Mouse (Mus musculus): Measurements from ENCODE around the gene Prss22. TPM values are rescaled to one million over a fixed set of nuclear protein-coding genes. Genes with fewer than 3 reads are reported as not detected.
"Not testable (repeated sequence)": the region's sequence is repeated elsewhere in the genome, so short reads cannot be mapped to it uniquely, and the experiment has no call there.

Prss22 gene
- polyA plus RNA-seq, 1 experiment, result 0.23 TPM

GRCm38 (mm10) chr17:23949068-23949467 lies 48.8 kb downstream of the Prss22 start:
- H3K27me3 ChIP-seq (replicated peaks; ENCODE audit: control insufficient read depth, insufficient read depth, low read length), result no peaks in the 10 kb centered on the region
- H3K36me3 ChIP-seq (ENCODE audit: control insufficient read depth, insufficient read depth, low read length), result no peaks in the 10 kb centered on the region
- TF ChIP-seq POLR2A (IDR thresholded peaks at IDR 0.05; ENCODE audit: low read depth, low read length), result no peak
- WGBS, result 74% methylated on average over 2 of the region's 2 CpGs
- H3K4me1 ChIP-seq (ENCODE audit: control insufficient read depth, insufficient read depth, low read length), result no peaks in the 10 kb centered on the region
- no peak overlapping the region for H3K27ac ChIP-seq (ENCODE audit: insufficient read depth, low read depth, low read length)
- no peak overlapping the region for H3K4me3 ChIP-seq (ENCODE audit: insufficient read depth, low read depth, low read length)
- DNase-seq, result no peak

DNA sequence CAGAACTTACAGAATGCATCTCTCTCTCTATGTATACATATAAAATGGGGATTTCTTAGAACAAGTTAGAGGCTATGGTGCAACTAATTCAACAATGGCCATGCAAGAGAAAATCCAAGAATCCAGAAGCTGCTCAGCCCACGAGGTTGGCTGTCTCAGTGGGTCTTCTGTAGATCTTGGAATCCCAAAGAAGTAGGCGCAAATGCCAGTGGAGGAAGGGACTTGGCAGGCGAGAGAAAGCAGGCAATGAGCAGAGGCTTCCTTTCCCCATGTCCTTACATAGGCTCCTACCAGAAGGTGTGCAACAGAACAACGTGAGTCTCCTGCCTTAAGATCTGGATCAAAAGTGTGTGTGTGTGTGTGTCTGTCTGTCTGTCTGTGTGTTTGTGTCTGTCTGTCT lies 50.4 kb downstream of the Prss22 start:
- not testable (repeated sequence) for H3K4me3 ChIP-seq (ENCODE audit: insufficient read depth, low read depth, low read length); H3K4me1 ChIP-seq (ENCODE audit: control insufficient read depth, insufficient read depth, low read length); H3K27ac ChIP-seq (ENCODE audit: insufficient read depth, low read depth, low read length); H3K36me3 ChIP-seq (ENCODE audit: control insufficient read depth, insufficient read depth, low read length); H3K27me3 ChIP-seq (replicated peaks; ENCODE audit: control insufficient read depth, insufficient read depth, low read length); DNase-seq
- 77% methylated on average over 4 of the region's 4 CpGs for WGBS

Other genes starting within 250 kb of the Prss22 start
- gene Flywch1, start 226.5 kb downstream of the Prss22 start, polyA plus RNA-seq (2012; rRNA removed), result 41.7 and 45.2 TPM in 2 replicates
- gene Flywch2, start 212.0 kb downstream of the Prss22 start, polyA plus RNA-seq (2012; rRNA removed), result 9.3 and 12.2 TPM in 2 replicates
- gene Srrm2, start 207.6 kb downstream of the Prss22 start, polyA plus RNA-seq (2012; rRNA removed), result 394 and 443 TPM in 2 replicates
- gene Elob, start 169.0 kb downstream of the Prss22 start, polyA plus RNA-seq (2012; rRNA removed), result 687 and 762 TPM in 2 replicates
- not detected in 2 replicates for gene Prss33, start 162.0 kb downstream of the Prss22 start, polyA plus RNA-seq (2012; rRNA removed)
- not detected in 2 replicates for gene Prss32, start 154.2 kb downstream of the Prss22 start, polyA plus RNA-seq (2012; rRNA removed)
- 0.08 and 0.16 TPM in 2 replicates for gene Prss41, start 153.9 kb downstream of the Prss22 start, polyA plus RNA-seq (2012; rRNA removed)
- gene Prss21, start 130.0 kb downstream of the Prss22 start, polyA plus RNA-seq (2012; rRNA removed), result 0.14 TPM in 2 replicates
- not detected in 2 replicates for gene Dcpp1, start 117.2 kb downstream of the Prss22 start, polyA plus RNA-seq (2012; rRNA removed)
- not detected in 2 replicates for gene Dcpp2, start 117.2 kb downstream of the Prss22 start, polyA plus RNA-seq (2012; rRNA removed)
- gene Dcpp3, start 80.6 kb downstream of the Prss22 start, polyA plus RNA-seq (2012; rRNA removed), result not detected in 2 replicates
- gene Sbp, start 56.4 kb downstream of the Prss22 start, polyA plus RNA-seq (2012; rRNA removed), result not detected in 2 replicates
- gene Sbpl, start 42.8 kb downstream of the Prss22 start, polyA plus RNA-seq (2012; rRNA removed), result not detected in 2 replicates
- 0.71 and 0.95 TPM in 2 replicates for gene Prss30, start 17.5 kb downstream of the Prss22 start, polyA plus RNA-seq (2012; rRNA removed)
- gene Prss27, start 40.0 kb upstream of the Prss22 start, polyA plus RNA-seq (2012; rRNA removed), result 0.16 and 0.30 TPM in 2 replicates
- 16.1 and 16.5 TPM in 2 replicates for gene Kctd5, start 75.4 kb upstream of the Prss22 start, polyA plus RNA-seq (2012; rRNA removed)
- 17.1 and 19.4 TPM in 2 replicates for gene Pdpk1, start 152.8 kb upstream of the Prss22 start, polyA plus RNA-seq (2012; rRNA removed)
- 124 and 136 TPM in 2 replicates for gene Amdhd2, start 165.7 kb upstream of the Prss22 start, polyA plus RNA-seq (2012; rRNA removed)
- gene Atp6v0c, start 171.6 kb upstream of the Prss22 start, polyA plus RNA-seq (2012; rRNA removed), result 2,489 and 2,561 TPM in 2 replicates
- gene Tbc1d24, start 207.5 kb upstream of the Prss22 start, polyA plus RNA-seq (2012; rRNA removed), result 14.4 and 15.0 TPM in 2 replicates
- 0.72 and 1.2 TPM in 2 replicates for gene Ntn3, start 211.4 kb upstream of the Prss22 start, polyA plus RNA-seq (2012; rRNA removed)
- 4.6 and 5.2 TPM in 2 replicates for gene Tedc2, start 222.8 kb upstream of the Prss22 start, polyA plus RNA-seq (2012; rRNA removed)